Mouse (Mus musculus): ENCODE results near the gene Wdr90. TPM values are rescaled to one million over a fixed set of nuclear protein-coding genes. Genes with fewer than 3 reads are reported as not detected.

Wdr90 gene
- polyA plus RNA-seq, 1 experiment from 2014 or later = 13.1 TPM

- ATAC-seq = no peak
- Histone ChIP-seq H3K36me3 (ENCODE audit: control insufficient read depth, insufficient read depth, low read length) (no peaks in the 10 kb centered on the region), H3K4me1 (ENCODE audit: control insufficient read depth, insufficient read depth, low read depth, low read length) (peaks cover 32% of the 10 kb centered on the region), H3K9ac (ENCODE audit: low read depth, low read length) (no peak overlapping the region), H3K9me3 (ENCODE audit: control insufficient read depth, low read length) (no peaks in the 10 kb centered on the region), H3K27me3 (replicated peaks; ENCODE audit: control insufficient read depth, insufficient read depth, low read length) (no peaks in the 10 kb centered on the region), H3K4me2 (ENCODE audit: low read length) (no peak overlapping the region), H3K27ac (ENCODE audit: low read depth, low read length) (no peak overlapping the region), H3K4me3 (ENCODE audit: low read length) (no peak overlapping the region)
- 88% methylated on average over 11 of the region's 11 CpGs for WGBS
Observed at GRCm38 (mm10) chr17:25865288-25865687, 4.0 kb upstream of the Wdr90 start.

DNA sequence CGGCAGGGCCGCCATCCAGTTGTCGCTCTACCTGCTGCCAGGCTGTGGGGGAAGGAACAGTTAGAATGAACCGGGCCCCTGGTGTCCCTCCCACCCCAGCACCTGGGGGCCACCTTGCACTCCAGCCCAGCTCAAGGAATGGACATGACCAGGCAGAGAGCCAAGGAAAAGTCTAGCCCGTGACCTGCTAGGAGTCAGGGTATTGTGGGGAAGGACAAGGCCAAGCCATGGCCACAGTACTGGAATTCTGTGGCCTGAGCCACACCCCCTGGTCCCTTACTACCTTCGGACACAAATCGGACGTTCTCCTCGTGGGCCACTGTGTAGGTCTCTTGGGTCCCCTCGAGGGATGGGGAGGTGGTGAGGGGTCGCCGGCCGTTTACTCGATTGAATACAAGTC, 3.0 kb upstream of the Wdr90 start:
- 89% methylated on average over 14 of the region's 14 CpGs for WGBS
- Histone ChIP-seq H3K9ac (ENCODE audit: low read depth, low read length) (no peak overlapping the region), H3K9me3 (ENCODE audit: control insufficient read depth, low read length) (no peaks in the 10 kb centered on the region), H3K27me3 (replicated peaks; ENCODE audit: control insufficient read depth, insufficient read depth, low read length) (no peaks in the 10 kb centered on the region), H3K36me3 (ENCODE audit: control insufficient read depth, insufficient read depth, low read length) (no peaks in the 10 kb centered on the region), H3K4me3 (ENCODE audit: low read length) (no peak overlapping the region), H3K4me2 (ENCODE audit: low read length) (no peak overlapping the region), H3K4me1 (ENCODE audit: control insufficient read depth, insufficient read depth, low read depth, low read length) (peaks cover 35% of the 10 kb centered on the region), H3K27ac (ENCODE audit: low read depth, low read length) (no peak overlapping the region)
- ATAC-seq = no peak

- Histone ChIP-seq H3K4me2 (ENCODE audit: low read length) (no peak overlapping the region), H3K4me1 (ENCODE audit: control insufficient read depth, insufficient read depth, low read depth, low read length) (peaks cover 31% of the 10 kb centered on the region), H3K27me3 (replicated peaks; ENCODE audit: control insufficient read depth, insufficient read depth, low read length) (no peaks in the 10 kb centered on the region), H3K9ac (ENCODE audit: low read depth, low read length) (no peak overlapping the region), H3K36me3 (ENCODE audit: control insufficient read depth, insufficient read depth, low read length) (no peaks in the 10 kb centered on the region), H3K9me3 (ENCODE audit: control insufficient read depth, low read length) (no peaks in the 10 kb centered on the region), H3K27ac (ENCODE audit: low read depth, low read length) (no peak overlapping the region), H3K4me3 (ENCODE audit: low read length) (no peak overlapping the region)
- 91% methylated on average over 6 of the region's 6 CpGs for WGBS
- no peak for ATAC-seq
Observed at GRCm38 (mm10) chr17:25863681-25864080, 2.4 kb upstream of the Wdr90 start.

- H3K4me1 ChIP-seq (ENCODE audit: control insufficient read depth, insufficient read depth, low read depth, low read length) = peaks cover 21% of the 10 kb centered on the region
- H3K4me2 ChIP-seq (ENCODE audit: low read length) = peak overlapping the region; percentile 92
Observed at GRCm38 (mm10) chr17:25861704-25862612, 657 bp upstream of the Wdr90 start.

GRCm38 (mm10) chr17:25860229-25860628, 1.1 kb downstream of the Wdr90 start:
- 94% methylated on average over 6 of the region's 6 CpGs for WGBS
- Histone ChIP-seq H3K9me3 (ENCODE audit: control insufficient read depth, low read length) (no peaks in the 10 kb centered on the region), H3K4me3 (ENCODE audit: low read length) (no peak overlapping the region), H3K36me3 (ENCODE audit: control insufficient read depth, insufficient read depth, low read length) (peaks cover 3% of the 10 kb centered on the region; the same call in 1 of the 2 replicates), H3K4me2 (ENCODE audit: low read length) (no peak overlapping the region; the same call in 1 of the 2 replicates), H3K27ac (ENCODE audit: low read depth, low read length) (no peak overlapping the region), H3K9ac (ENCODE audit: low read depth, low read length) (no peak overlapping the region), H3K4me1 (ENCODE audit: control insufficient read depth, insufficient read depth, low read depth, low read length) (peaks cover 18% of the 10 kb centered on the region), H3K27me3 (replicated peaks; ENCODE audit: control insufficient read depth, insufficient read depth, low read length) (no peaks in the 10 kb centered on the region)
- ATAC-seq = no peak

More at GRCm38 (mm10) chr17:25861704-25862612, 657 bp upstream of the Wdr90 start:
- peak; percentile 47 for ATAC-seq
- WGBS = 15% methylated on average over 6 of the region's 6 CpGs
- Histone ChIP-seq H3K4me3 (ENCODE audit: low read length) (peak overlapping the region; percentile 73), H3K36me3 (ENCODE audit: control insufficient read depth, insufficient read depth, low read length) (no peaks in the 10 kb centered on the region), H3K27me3 (replicated peaks; ENCODE audit: control insufficient read depth, insufficient read depth, low read length) (no peaks in the 10 kb centered on the region), H3K9ac (ENCODE audit: low read depth, low read length) (peak overlapping the region; percentile 77), H3K9me3 (ENCODE audit: control insufficient read depth, low read length) (no peaks in the 10 kb centered on the region), H3K27ac (ENCODE audit: low read depth, low read length) (peak overlapping the region; percentile 86)

GRCm38 (mm10) chr17:25844396-25844901, 16.9 kb downstream of the Wdr90 start, which contains the start of gene Rhot2:
Rhot2 (minus strand) TSS chr17:25844851.
- peak within 1 kb of the TSS; percentile 95 for H3K4me2 ChIP-seq (ENCODE audit: low read length)

GRCm38 (mm10) chr17:25843636-25844395, 17.5 kb downstream of the Wdr90 start:
- peak; percentile 59 for ATAC-seq
- H3K4me2 ChIP-seq (ENCODE audit: low read length) = peak overlapping the region; percentile 95
- H3K4me3 ChIP-seq (ENCODE audit: low read length) = peak overlapping the region; percentile 87
- no peaks in the 10 kb centered on the region for H3K27me3 ChIP-seq (replicated peaks; ENCODE audit: control insufficient read depth, insufficient read depth, low read length)
- peaks cover 15% of the 10 kb centered on the region for H3K4me1 ChIP-seq (ENCODE audit: control insufficient read depth, insufficient read depth, low read depth, low read length)
- WGBS = 3% methylated on average over 38 of the region's 38 CpGs
- peaks cover 43% of the 10 kb centered on the region for H3K36me3 ChIP-seq (ENCODE audit: control insufficient read depth, insufficient read depth, low read length)
- H3K27ac ChIP-seq (ENCODE audit: low read depth, low read length) = peak overlapping the region; percentile 78
- no peaks in the 10 kb centered on the region for H3K9me3 ChIP-seq (ENCODE audit: control insufficient read depth, low read length)
- peak overlapping the region; percentile 87 for H3K9ac ChIP-seq (ENCODE audit: low read depth, low read length)

More at GRCm38 (mm10) chr17:25844396-25844901, 16.9 kb downstream of the Wdr90 start, which contains the start of gene Rhot2:
- peak; percentile 95 for ATAC-seq
- Histone ChIP-seq H3K9me3 (ENCODE audit: control insufficient read depth, low read length) (no peaks in the 10 kb centered on the region), H3K27ac (ENCODE audit: low read depth, low read length) (peak within 1 kb of the TSS; percentile 78), H3K4me1 (ENCODE audit: control insufficient read depth, insufficient read depth, low read depth, low read length) (peaks cover 15% of the 10 kb centered on the region), H3K36me3 (ENCODE audit: control insufficient read depth, insufficient read depth, low read length) (peaks cover 36% of the 10 kb centered on the region), H3K9ac (ENCODE audit: low read depth, low read length) (peak within 1 kb of the TSS; percentile 87), H3K27me3 (replicated peaks; ENCODE audit: control insufficient read depth, insufficient read depth, low read length) (no peaks in the 10 kb centered on the region), H3K4me3 (ENCODE audit: low read length) (peak within 1 kb of the TSS; percentile 87)
- 1% methylated on average over 21 of the region's 21 CpGs for WGBS

- H3K9ac ChIP-seq (ENCODE audit: low read depth, low read length) = no peak overlapping the region
- peaks cover 16% of the 10 kb centered on the region for H3K4me1 ChIP-seq (ENCODE audit: control insufficient read depth, insufficient read depth, low read depth, low read length)
- ATAC-seq = no peak
- H3K4me2 ChIP-seq (ENCODE audit: low read length) = peak overlapping the region; percentile 95
- H3K27ac ChIP-seq (ENCODE audit: low read depth, low read length) = no peak overlapping the region
- whole genome bisulfite sequencing = 88% methylated on average over 4 of the region's 4 CpGs
- peak overlapping the region; percentile 87; the same call in 1 of the 2 replicates for H3K4me3 ChIP-seq (ENCODE audit: low read length)
- peaks cover 40% of the 10 kb centered on the region for H3K36me3 ChIP-seq (ENCODE audit: control insufficient read depth, insufficient read depth, low read length)
- H3K27me3 ChIP-seq (replicated peaks; ENCODE audit: control insufficient read depth, insufficient read depth, low read length) = no peaks in the 10 kb centered on the region
- H3K9me3 ChIP-seq (ENCODE audit: control insufficient read depth, low read length) = no peaks in the 10 kb centered on the region
Observed at GRCm38 (mm10) chr17:25843122-25843521, 18.2 kb downstream of the Wdr90 start.
